Mouse (Mus musculus): Measurements from ENCODE around the gene Psmb4. TPM values are rescaled to one million over a fixed set of nuclear protein-coding genes. Genes with fewer than 3 reads are reported as not detected.
"Not testable (repeated sequence)": the region's sequence is repeated elsewhere in the genome, so short reads cannot be mapped to it uniquely, and the experiment has no call there.

The Psmb4 gene
- polyA plus RNA-seq, 1 experiment from 2014 or later, result 61.3 TPM

- H3K4me3 ChIP-seq (ENCODE audit: inconsistent target), result no peak overlapping the region
- no peaks in the 10 kb centered on the region for H3K36me3 ChIP-seq (ENCODE audit: inconsistent target)
- WGBS (ENCODE audit: missing documents), result 77% methylated on average over 3 of the region's 3 CpGs
These were observed 34.3 kb upstream of the Psmb4 start for GRCm38 (mm10) chr3:94921104-94921503.

GRCm38 (mm10) chr3:94918845-94919244, 32.1 kb upstream of the Psmb4 start:
- H3K4me3 ChIP-seq (ENCODE audit: inconsistent target), result no peak overlapping the region
- H3K27ac ChIP-seq, result no peak overlapping the region
- 90% methylated on average over 4 of the region's 4 CpGs for WGBS (ENCODE audit: missing documents)
- H3K79me2 ChIP-seq (ENCODE audit: inconsistent target), result no peaks in the 10 kb centered on the region
- H3K36me3 ChIP-seq (ENCODE audit: inconsistent target), result no peaks in the 10 kb centered on the region

More at GRCm38 (mm10) chr3:94921104-94921503, 34.3 kb upstream of the Psmb4 start:
- H3K79me2 ChIP-seq (ENCODE audit: inconsistent target), result no peaks in the 10 kb centered on the region
- H3K27ac ChIP-seq, result no peak overlapping the region

GRCm38 (mm10) chr3:94917816-94918361, 31.1 kb upstream of the Psmb4 start:
- H3K4me3 ChIP-seq (ENCODE audit: inconsistent target), result no peak overlapping the region
- WGBS (ENCODE audit: missing documents), result 67% methylated on average over 13 of the region's 14 CpGs
- H3K27ac ChIP-seq, result no peak overlapping the region
- no peaks in the 10 kb centered on the region for H3K79me2 ChIP-seq (ENCODE audit: inconsistent target)
- no peaks in the 10 kb centered on the region for H3K36me3 ChIP-seq (ENCODE audit: inconsistent target)

GRCm38 (mm10) chr3:94915903-94916741, 29.4 kb upstream of the Psmb4 start:
- no peak overlapping the region for H3K27ac ChIP-seq
- WGBS (ENCODE audit: missing documents), result 41% methylated on average over 7 of the region's 7 CpGs
- H3K79me2 ChIP-seq (ENCODE audit: inconsistent target), result no peaks in the 10 kb centered on the region
- H3K4me3 ChIP-seq (ENCODE audit: inconsistent target), result no peak overlapping the region
- no peaks in the 10 kb centered on the region for H3K36me3 ChIP-seq (ENCODE audit: inconsistent target)

GRCm38 (mm10) chr3:94913801-94914200, 27.0 kb upstream of the Psmb4 start:
- Histone ChIP-seq H3K36me3 (ENCODE audit: inconsistent target) (no peaks in the 10 kb centered on the region), H3K27ac (no peak overlapping the region), H3K4me3 (ENCODE audit: inconsistent target) (no peak overlapping the region), H3K79me2 (ENCODE audit: inconsistent target) (no peaks in the 10 kb centered on the region)
- WGBS (ENCODE audit: missing documents), result 65% methylated on average over 5 of the region's 5 CpGs

- no peaks in the 10 kb centered on the region for H3K36me3 ChIP-seq (ENCODE audit: inconsistent target)
- WGBS (ENCODE audit: missing documents), result 66% methylated on average over 2 of the region's 2 CpGs
- no peak overlapping the region for H3K4me3 ChIP-seq (ENCODE audit: inconsistent target)
- H3K27ac ChIP-seq, result no peak overlapping the region
- H3K79me2 ChIP-seq (ENCODE audit: inconsistent target), result no peaks in the 10 kb centered on the region
These were observed 24.4 kb upstream of the Psmb4 start for GRCm38 (mm10) chr3:94911050-94911693.

DNA sequence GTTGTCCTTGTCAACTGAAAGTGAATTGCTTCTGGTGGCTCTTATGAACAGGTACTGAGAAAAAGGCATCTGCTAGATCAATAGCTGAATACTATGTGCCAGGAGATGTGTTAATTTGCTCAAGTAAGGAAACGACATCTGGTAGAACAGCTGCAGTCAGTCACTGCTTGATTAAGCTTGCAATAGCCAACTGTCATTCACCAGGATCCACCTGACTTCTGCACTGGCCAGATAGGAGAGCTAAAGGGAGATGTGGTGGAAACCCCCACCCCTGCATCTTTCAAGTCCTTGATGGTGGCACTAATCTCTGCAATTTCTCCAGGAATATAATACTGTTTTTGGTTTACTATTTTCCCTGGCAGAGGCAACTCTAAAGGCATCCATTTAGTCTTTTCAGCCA, 19.7 kb upstream of the Psmb4 start:
- H3K4me3 ChIP-seq (ENCODE audit: inconsistent target), result no peak overlapping the region
- no peaks in the 10 kb centered on the region for H3K36me3 ChIP-seq (ENCODE audit: inconsistent target)
- H3K79me2 ChIP-seq (ENCODE audit: inconsistent target), result no peaks in the 10 kb centered on the region
- WGBS (ENCODE audit: missing documents), result 47% methylated on average over 1 of the region's 1 CpGs
- H3K27ac ChIP-seq, result no peak overlapping the region

GRCm38 (mm10) chr3:94904759-94905158, 18.0 kb upstream of the Psmb4 start:
- H3K79me2 ChIP-seq (ENCODE audit: inconsistent target); H3K27ac ChIP-seq; H3K36me3 ChIP-seq (ENCODE audit: inconsistent target); H3K4me3 ChIP-seq (ENCODE audit: inconsistent target): not testable (repeated sequence)
- WGBS (ENCODE audit: missing documents), result 78% methylated on average over 3 of the region's 3 CpGs

GRCm38 (mm10) chr3:94902747-94903146, 16.0 kb upstream of the Psmb4 start:
- WGBS (ENCODE audit: missing documents), result 24% methylated on average over 7 of the region's 7 CpGs
- Histone ChIP-seq H3K27ac (no peak overlapping the region), H3K36me3 (ENCODE audit: inconsistent target) (no peaks in the 10 kb centered on the region), H3K4me3 (ENCODE audit: inconsistent target) (no peak overlapping the region), H3K79me2 (ENCODE audit: inconsistent target) (no peaks in the 10 kb centered on the region)

GRCm38 (mm10) chr3:94894076-94894475, 7.3 kb upstream of the Psmb4 start:
- WGBS (ENCODE audit: missing documents), result 82% methylated on average over 3 of the region's 3 CpGs
- no peaks in the 10 kb centered on the region for H3K36me3 ChIP-seq (ENCODE audit: inconsistent target)
- no peak overlapping the region for H3K27ac ChIP-seq
- H3K4me3 ChIP-seq (ENCODE audit: inconsistent target), result no peak overlapping the region
- H3K79me2 ChIP-seq (ENCODE audit: inconsistent target), result no peaks in the 10 kb centered on the region

DNA sequence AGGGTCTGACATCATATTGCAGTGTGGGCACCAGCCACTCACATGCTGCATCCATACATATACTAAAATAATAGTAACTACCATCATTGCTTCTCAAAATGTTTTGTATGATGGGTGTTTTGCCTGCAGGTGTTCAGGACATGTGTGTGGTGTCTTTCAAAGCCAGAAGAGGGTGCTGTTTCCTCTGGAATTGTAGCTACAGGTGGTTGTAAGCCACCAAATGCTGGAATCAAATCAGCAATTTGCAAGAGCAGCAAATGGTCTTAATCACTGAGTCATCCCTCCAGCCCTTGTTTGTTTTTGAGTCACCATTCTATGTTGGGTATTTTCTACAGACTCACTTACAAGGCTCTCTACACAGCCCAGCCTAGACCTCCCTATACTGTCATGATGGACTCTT, 1.8 kb upstream of the Psmb4 start:
- Histone ChIP-seq H3K4me3 (ENCODE audit: inconsistent target) (no peak overlapping the region), H3K27ac (no peak overlapping the region), H3K79me2 (ENCODE audit: inconsistent target) (peaks cover 18% of the 10 kb centered on the region), H3K36me3 (ENCODE audit: inconsistent target) (peaks cover 20% of the 10 kb centered on the region; the same call in 1 of the 2 replicates)

GRCm38 (mm10) chr3:94882579-94882978, 4.2 kb downstream of the Psmb4 start:
- peaks cover 51% of the 10 kb centered on the region for H3K36me3 ChIP-seq (ENCODE audit: inconsistent target)

GRCm38 (mm10) chr3:94881840-94882239, 4.9 kb downstream of the Psmb4 start:
- Histone ChIP-seq H3K4me3 (ENCODE audit: inconsistent target) (no peak overlapping the region), H3K36me3 (ENCODE audit: inconsistent target) (peaks cover 58% of the 10 kb centered on the region), H3K27ac (no peak overlapping the region), H3K79me2 (ENCODE audit: inconsistent target) (peaks cover 18% of the 10 kb centered on the region)
- 86% methylated on average over 4 of the region's 4 CpGs for WGBS (ENCODE audit: missing documents)

More at GRCm38 (mm10) chr3:94882579-94882978, 4.2 kb downstream of the Psmb4 start:
- Histone ChIP-seq H3K4me3 (ENCODE audit: inconsistent target) (no peak overlapping the region), H3K79me2 (ENCODE audit: inconsistent target) (peaks cover 18% of the 10 kb centered on the region), H3K27ac (no peak overlapping the region)
- whole genome bisulfite sequencing (ENCODE audit: missing documents), result 91% methylated on average over 3 of the region's 3 CpGs

DNA sequence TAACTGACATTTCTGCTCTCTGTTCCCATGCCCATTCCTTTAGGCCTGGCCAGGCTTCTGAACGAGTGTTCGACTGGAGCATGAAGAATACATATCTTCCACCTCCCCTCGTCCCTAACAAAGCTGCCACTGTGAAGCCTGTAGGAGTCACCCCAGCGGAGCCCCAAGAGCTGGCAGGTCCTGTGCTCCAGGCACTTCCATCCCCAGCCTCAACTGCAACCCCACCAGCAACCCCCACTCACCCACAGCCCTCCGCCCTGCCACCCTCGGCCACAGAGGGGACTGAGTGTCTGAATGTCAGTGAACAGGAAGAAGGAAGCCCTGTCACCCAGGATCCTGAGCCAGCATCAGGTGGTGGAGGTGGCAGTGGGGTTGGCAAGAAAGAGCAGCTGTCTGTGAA, 8.1 kb downstream of the Psmb4 start:
- no peak overlapping the region for H3K4me3 ChIP-seq (ENCODE audit: inconsistent target)
- H3K36me3 ChIP-seq (ENCODE audit: inconsistent target), result peaks cover 64% of the 10 kb centered on the region
- H3K27ac ChIP-seq, result no peak overlapping the region
- WGBS (ENCODE audit: missing documents), result 91% methylated on average over 6 of the region's 6 CpGs
- H3K79me2 ChIP-seq (ENCODE audit: inconsistent target), result no peaks in the 10 kb centered on the region

DNA sequence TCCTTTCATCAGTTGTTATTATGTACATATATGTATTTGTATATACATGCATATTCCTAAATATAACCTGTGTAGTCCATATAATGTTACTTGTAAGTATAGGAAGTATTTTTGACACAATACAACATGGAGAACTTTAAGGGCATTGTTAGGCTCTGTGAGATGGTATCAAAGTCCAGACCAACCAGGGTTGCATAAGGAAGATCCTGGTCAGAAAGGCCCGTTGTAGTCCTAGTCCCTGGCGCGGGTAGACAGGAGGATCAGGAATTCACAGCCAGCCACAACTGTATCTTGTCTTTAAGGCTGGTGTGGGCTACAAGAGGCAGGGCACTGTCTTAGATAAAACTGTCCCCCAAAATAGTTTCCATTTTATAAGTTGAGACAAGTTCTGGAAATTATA, 17.8 kb downstream of the Psmb4 start:
- Histone ChIP-seq H3K36me3 (ENCODE audit: inconsistent target) (peaks cover 58% of the 10 kb centered on the region), H3K27ac (no peak overlapping the region), H3K4me3 (ENCODE audit: inconsistent target) (no peak overlapping the region), H3K79me2 (ENCODE audit: inconsistent target) (no peaks in the 10 kb centered on the region)
- 100% methylated on average over 3 of the region's 3 CpGs for WGBS (ENCODE audit: missing documents)

All from macrophage (primary cell).